Mouse (Mus musculus) G1E (cell line): ENCODE measurements at regions not wholly inside any gene's neighbourhood (a gene's known extent, or its start where the extent isn't known, plus 50 kb on each side); places are given as distances from the start of the nearest gene placed in this dataset.

Experiments
- CTCF ChIP-seq: IDR thresholded peaks from 2 replicates; pipeline ENCODE4 v1.5.1; 2012; ENCODE audit warnings: low read depth, low read length, inconsistent platforms, mixed read lengths
- GATA1 ChIP-seq: IDR thresholded peaks from 2 replicates; pipeline ENCODE4 v1.6.1; 2012; ENCODE audit warnings: borderline replicate concordance, low read length, inconsistent platforms, mixed read lengths
- GATA2 ChIP-seq: IDR thresholded peaks from 2 replicates; pipeline ENCODE4 v1.6.1; 2012; ENCODE audit warnings: low read depth, low read length, inconsistent platforms, borderline replicate concordance

DNA sequence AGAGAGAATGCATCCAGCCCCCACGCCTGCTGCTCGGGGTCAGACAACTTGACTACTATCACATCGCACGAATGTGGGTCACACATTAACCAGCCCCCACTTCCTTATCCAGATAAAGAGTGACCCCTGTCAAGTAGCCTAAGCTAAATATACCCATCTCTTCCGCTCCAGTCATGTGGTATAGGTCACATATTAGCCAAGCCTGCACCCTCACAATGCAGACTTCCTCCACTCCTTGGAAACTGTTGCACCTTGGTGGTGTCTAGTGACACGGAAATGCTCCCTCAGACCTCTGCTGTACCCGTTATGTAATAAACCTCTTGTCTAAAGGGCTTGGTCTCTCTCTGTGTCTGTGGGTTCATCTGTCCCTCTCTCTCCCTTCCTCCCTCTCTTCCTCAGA lies 57.7 kb upstream of the Klf14 start:
- TF ChIP-seq CTCF: no peak
- TF ChIP-seq GATA2: no peak
- no peak for TF ChIP-seq GATA1
